Mouse (Mus musculus) NIH3T3 (cell line): ENCODE results near the gene Drp2.

Experiments
- DNase-seq: peaks from one replicate; pipeline ENCODE4 v3.0.0-alpha.2; 2012; ENCODE audit warnings: low read depth

The Drp2 gene

GRCm38 (mm10) chrX:134403863-134404583 is at the start of gene Drp2:
Gene Drp2, plus strand, starts transcription at chrX:134404551.
- DNase-seq, result no peak

- DNase-seq, result peak; percentile 52
These were observed 45.0 kb upstream of the Drp2 start for GRCm38 (mm10) chrX:134359336-134359735.

GRCm38 (mm10) chrX:134362156-134362555 is 42.2 kb upstream of the Drp2 start:
- DNase-seq, result no peak

GRCm38 (mm10) chrX:134365421-134365820 is 38.9 kb upstream of the Drp2 start:
- no peak for DNase-seq

- no peak for DNase-seq
These were observed 37.8 kb upstream of the Drp2 start for GRCm38 (mm10) chrX:134366547-134366946.

GRCm38 (mm10) chrX:134371279-134371678 is 33.1 kb upstream of the Drp2 start:
- DNase-seq, result peak; percentile 61

GRCm38 (mm10) chrX:134374190-134374589 is 30.2 kb upstream of the Drp2 start:
- no peak for DNase-seq

- no peak for DNase-seq
These were observed 19.5 kb upstream of the Drp2 start for GRCm38 (mm10) chrX:134384896-134385295.

GRCm38 (mm10) chrX:134398972-134399371 is 5.4 kb upstream of the Drp2 start:
- DNase-seq, result no peak

- DNase-seq, result no peak
These were observed 219 bp downstream of the Drp2 start for GRCm38 (mm10) chrX:134404584-134404955.

- no peak for DNase-seq
These were observed 5.1 kb downstream of the Drp2 start for GRCm38 (mm10) chrX:134409354-134409900.

GRCm38 (mm10) chrX:134412096-134412495 is 7.7 kb downstream of the Drp2 start:
- DNase-seq, result no peak

GRCm38 (mm10) chrX:134420097-134420496 is 15.7 kb downstream of the Drp2 start:
- no peak for DNase-seq

GRCm38 (mm10) chrX:134424263-134424662 is 19.9 kb downstream of the Drp2 start:
- no peak for DNase-seq

- DNase-seq, result no peak
These were observed 21.4 kb downstream of the Drp2 start for GRCm38 (mm10) chrX:134425798-134426197.

GRCm38 (mm10) chrX:134426819-134427218 is 22.5 kb downstream of the Drp2 start:
- DNase-seq, result peak; percentile 3

- no peak for DNase-seq
These were observed 23.0 kb downstream of the Drp2 start for GRCm38 (mm10) chrX:134427307-134427706.

- no peak for DNase-seq
These were observed 70.8 kb downstream of the Drp2 start for GRCm38 (mm10) chrX:134474988-134475710.

- DNase-seq, result no peak
These were observed 71.9 kb downstream of the Drp2 start, which contains the start of gene Taf7l for GRCm38 (mm10) chrX:134476290-134476689. Gene Taf7l, minus strand, starts transcription at chrX:134476490.

- DNase-seq, result no peak
These were observed 77.4 kb downstream of the Drp2 start for GRCm38 (mm10) chrX:134481720-134482119.

GRCm38 (mm10) chrX:134500651-134501050 is 96.3 kb downstream of the Drp2 start:
- DNase-seq, result no peak
